Mouse (Mus musculus) spleen, postnatal 36 days (tissue): Measurements from ENCODE around the gene Nat8l.
"Not testable (repeated sequence)": the region's sequence is repeated elsewhere in the genome, so short reads cannot be mapped to it uniquely, and the experiment has no call there.

Experiments used
- DNase-seq, 2 experiments: peaks; one replicate each; pipeline ENCODE4 v3.0.0; 2022; ENCODE audit warnings: low spot score in 2 of 2, mixed read lengths in 1 of 2

The Nat8l gene

DNA sequence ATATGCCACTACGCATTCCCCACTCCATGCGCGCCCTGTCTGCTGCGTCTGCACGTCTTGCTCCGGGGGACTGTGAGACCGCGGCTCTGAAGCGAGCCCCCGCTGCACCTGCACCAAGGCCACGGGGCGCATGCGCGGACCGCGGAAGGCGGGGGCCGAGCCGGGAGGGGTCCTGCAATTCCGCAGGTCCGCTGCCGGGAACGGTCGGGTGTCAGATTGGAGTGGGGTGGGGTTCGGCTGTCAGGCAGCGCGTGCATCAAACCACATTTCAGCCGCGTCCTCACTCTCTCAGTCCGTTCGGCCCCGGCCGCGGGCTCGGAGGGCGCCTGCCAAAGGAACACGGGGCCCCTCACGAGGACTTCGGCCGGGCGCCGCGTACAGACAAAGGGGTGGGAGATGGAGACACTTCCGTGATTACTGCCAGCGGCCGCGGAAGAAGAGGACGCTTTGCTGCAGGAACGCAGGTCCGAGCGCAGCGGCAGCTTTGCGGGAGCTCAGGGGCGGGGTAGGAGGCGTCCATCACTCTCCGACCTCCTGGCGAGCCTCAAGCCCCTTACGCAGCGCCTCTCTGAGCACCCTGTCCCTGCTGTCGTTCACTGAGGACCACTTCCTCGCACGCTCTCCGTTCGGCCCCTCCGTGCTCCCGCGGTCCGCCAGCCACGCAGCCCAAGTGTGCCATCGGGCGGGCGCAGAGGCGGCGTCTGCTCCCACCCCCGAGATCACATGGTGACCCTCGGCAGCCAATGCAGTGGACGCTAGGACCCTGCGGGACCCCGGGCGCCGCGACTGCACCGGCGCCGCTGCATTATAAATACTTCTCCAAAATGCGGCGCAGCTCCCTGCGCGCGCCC, at the start of gene Nat8l:
Gene Nat8l, plus strand, starts transcription at position 142 of the 851 bp plus-strand sequence.
- DNase-seq, result peak; percentile 52 to 61

DNA sequence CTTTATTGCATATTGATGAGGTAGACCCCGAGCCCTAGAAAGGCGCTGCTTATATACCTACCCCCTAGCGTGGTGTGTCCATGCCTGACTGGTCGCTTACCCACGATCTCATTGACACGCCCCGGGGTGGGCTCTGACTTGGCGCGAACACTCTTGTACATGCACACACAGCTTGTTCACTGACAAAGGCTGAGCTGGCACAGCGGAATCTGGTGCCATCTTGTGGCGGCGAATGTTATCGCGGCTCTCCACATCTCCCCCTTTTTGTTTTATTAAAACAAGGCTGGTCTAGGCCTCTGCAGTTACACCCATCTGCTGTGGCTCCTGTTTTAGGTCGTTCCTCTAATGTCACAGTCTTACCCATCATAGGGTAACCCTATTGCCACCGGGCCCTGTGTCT, 48.7 kb upstream of the Nat8l start:
- not testable (repeated sequence) for DNase-seq

DNA sequence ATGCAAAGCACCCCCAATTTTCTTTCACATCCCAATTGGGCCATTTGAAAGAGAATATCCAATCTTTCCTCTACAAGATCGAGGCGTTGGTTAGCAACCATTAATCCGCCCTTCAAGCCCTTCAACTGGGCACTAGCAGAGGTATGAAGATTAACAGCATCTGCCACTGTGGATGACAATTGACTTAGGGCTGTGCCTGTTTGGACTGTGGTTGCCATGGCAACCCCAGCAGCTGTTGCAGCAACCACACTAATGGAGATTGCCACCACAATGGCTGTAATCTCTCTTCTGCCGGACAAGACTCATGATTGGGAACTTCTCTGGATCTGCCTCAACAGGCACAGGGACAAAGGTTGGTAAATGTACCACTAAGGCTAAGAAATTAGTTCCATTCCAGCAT, 47.5 kb upstream of the Nat8l start:
- no peak for DNase-seq

DNA sequence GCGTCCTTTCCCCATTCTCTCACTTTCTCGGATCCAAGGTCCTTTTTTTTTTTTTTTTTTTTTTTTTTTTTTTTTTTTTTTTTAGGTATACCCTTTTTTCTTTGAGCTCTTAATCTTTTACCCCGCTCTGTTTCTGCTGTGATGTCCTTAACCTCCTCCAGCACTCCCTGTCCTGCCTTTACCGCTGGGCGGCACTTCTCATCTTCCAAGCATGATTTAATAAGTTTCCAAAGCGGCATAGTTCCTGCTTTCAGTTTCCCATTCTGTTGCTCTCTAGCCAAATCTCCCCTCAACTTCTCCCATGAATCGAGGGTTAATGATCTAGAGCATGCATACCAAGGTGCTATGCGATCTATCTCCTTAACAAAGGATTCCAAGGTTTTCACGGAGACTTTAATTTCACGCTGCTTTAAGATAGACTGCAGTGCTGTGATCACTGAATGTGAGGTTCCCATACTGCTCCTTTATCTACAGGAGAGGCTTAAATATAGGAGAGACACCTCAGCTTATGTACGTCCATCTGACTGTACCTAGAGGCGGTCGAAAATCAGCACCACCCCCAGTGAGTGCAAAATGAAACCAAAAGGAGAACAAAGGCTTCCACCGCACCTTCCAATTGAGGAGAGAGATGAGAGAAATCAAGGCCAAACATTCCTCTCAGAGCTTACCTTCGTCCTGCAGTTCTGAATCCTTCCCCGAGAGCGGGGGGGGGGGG, 42.2 kb upstream of the Nat8l start:
- DNase-seq, result no peak

DNA sequence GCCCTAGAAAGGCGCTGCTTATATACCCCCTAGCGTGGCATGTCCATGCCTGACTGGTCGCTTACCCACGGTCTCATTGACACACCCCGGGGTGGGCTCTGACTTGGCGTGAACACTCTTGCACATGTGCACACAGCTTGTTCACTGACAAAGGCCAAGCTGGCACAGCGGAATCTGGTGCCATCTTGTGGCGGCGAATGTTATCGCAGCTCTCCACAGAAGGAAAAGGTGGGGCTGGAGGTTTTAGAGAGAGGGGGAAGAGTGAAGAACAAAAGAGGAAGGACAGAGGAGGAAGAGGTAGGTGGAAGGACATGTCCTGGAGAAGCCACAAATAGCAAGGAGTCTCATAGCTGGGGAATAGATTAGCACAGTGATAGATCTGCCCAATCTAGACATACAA, 41.4 kb upstream of the Nat8l start:
- peak; percentile 61 to 62 for DNase-seq

DNA sequence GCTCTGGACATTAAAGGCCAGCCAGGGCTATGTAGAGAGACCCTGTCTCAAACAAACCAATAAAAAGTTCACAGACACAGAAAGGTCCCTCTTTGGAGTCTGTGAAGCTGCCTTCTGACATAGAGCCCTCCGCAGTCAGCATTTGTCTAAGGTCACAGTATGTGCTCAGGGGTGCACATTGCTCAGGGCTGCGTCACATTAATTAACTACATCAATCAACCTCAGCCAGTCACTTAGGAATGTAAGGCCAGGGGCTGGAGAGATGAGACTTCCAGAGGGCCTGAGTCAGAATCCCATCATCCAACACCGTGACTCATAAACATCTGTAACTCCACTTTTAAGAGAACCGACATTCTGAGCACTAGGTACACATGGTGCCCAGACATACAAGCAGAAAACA, 39.9 kb upstream of the Nat8l start:
- no peak for DNase-seq

DNA sequence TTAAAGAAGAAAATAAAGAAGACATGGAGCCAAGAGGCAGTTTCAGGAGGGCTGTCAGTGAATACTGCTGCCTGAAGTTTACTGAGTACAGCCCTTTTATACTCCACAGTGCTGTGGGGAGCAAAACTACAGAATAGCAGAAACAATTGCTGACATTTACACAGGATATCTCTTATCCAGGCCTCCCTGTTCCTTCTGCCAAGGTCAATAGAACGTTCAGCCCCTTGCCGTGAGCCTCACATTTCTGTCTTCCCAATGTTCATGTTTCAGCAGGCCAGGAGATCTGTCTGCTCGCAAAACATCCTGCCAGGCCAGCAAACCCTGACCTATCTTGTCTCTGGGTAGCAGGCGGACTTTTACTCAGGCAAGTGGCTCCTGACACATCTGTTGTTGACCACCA, 36.4 kb upstream of the Nat8l start:
- no peak for DNase-seq

DNA sequence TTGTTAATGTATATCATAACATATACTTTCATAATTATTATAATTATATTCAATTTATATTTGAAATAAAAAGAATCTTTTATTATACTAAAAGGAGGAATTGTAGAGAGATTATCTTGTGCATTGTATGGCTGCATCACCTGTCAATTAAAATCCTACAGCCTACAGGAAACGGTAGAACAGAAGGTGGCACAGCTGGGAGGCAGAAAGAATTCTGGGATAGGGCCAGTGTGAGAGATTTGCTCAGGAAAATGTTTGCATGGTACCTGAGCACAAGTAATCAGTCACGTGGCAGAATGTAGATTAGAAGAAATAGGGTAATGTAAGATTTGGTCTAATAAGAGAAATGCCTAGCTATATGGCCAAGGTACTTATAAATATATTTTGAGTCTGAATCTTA, 21.0 kb upstream of the Nat8l start:
- no peak for DNase-seq

DNA sequence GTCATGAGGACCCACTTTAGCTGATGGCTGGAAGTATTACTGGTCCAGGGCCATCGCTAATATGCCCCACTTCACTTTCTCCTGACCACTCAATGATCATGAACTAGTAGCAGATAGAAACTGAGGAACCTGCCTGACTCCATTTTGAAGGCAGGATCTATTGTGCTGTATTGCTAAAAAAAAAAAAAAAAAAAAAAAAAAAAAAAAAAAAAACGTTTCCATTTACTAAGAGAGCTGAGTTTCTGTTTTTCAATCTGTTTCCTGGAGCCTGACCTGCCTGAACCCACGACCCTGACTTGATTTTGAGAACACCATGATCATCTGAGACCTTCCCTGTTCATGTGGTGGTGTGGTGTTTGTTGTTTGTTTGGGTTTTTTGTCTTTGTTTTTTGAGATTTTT, 19.5 kb upstream of the Nat8l start:
- no peak for DNase-seq

DNA sequence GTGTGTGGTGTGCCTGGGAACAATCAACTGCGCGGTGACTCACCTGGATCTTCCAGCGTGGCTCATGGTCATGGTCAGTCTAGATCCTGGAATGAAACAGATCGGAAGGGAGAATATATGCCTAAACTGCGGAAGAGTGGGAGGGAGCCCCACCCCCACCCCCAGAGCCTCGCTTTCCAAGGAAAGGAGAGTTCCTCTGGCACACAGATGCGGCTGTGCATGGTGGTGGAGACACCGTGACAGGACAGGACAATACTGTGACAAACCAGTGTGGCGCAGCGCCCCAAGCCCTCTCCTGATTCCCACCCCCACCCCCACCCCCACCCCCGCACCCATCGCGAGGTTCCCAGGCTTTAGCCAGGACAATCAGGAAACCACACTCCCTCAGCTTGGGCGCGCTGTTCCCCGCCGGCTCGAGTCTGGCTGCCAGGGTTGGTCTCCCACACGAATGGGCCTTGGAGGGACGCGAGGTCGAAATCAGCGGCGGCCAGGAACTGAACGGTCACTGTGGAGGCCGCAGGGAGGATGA, 13.0 kb upstream of the Nat8l start:
- no peak for DNase-seq

DNA sequence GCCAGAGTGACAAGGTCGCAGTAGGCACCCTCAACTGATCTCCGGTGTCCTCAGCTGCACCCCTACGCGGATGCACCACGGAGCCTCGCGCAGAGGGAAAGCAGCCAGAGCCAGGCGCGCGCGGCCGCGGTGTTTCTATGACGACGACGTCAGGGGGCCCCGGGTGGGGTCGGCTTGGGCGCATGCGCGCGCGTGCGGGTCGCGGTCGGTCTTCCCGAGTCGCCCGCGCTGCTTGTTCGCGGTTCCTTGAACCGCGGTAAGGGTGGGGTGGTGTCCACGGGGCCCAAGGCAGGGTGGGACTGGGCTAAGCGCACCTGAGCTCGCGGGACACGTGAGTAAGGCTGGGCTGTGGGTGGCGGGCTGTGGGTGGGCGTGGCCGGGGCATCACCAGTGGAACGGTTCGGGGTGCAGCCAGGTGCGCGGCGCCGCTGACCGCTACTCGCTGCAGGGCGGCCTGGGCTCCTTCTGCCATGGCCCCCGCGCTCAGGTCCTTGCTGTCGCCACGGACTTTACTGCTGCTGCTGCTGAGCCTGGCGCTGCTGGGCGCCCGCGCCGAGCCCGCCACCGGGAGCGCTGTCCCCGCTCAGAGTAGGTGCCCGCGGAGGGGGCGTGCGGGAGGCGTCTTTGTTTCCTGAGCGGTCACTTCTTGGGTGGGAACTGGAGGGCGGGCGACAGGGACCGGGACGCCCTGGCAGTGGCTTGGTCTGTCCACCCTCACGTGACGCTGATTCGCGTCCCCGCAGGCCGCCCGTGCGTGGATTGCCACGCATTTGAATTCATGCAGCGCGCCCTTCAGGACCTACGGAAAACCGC, 12.3 kb upstream of the Nat8l start, which contains the start of gene Gm1673:
Gene Gm1673, plus strand, starts transcription at position 125 of the 813 bp plus-strand sequence.
- DNase-seq, result peak; percentile 46 to 51

DNA sequence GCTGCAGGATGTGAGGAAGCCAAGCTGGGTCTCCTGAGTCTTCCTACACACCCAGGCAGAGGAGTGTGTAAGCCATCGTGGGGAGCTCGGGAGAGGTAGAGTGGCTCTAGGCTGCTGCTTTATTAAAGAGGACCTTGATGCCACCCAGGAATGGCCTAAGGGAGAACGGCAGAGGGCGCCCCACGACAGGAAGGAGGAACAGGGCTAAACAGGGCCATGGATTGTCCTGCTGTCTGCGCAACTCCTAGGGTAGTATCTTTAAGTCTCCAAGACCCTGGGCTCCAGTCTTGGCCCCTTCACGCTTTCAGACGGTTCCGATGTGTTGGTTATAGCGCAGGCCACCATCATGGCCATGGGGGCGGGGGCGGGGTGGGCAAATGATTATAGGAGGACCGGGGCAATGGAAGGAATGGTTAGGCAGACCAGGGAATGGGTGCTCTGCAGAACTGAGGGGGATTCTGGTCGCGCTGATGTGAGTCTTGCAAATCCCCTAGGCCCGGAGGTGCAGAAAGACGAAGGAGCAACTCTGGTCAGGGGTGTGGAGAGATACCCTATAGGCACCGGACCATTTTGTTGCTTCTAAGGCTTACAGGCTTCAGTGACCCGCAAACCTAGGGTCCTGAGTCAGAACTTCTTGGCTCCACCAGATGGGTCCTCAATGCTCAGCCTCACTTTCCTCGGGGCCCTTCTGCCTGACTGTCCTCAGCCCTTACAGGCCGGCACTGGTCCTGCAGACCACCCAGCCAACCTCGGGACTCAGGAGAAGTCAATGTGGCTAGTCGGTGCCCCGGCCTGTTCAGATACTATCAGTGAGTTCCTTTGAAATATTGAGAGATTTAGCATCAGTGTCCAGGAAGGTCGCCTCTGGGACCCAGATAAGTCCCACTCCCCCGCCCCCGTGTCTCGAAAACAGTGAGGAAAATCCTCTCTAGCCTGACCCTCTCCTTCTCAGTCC, 836 bp upstream of the Nat8l start:
- peak in 1 of 2 experiments; percentile 12 for DNase-seq

DNA sequence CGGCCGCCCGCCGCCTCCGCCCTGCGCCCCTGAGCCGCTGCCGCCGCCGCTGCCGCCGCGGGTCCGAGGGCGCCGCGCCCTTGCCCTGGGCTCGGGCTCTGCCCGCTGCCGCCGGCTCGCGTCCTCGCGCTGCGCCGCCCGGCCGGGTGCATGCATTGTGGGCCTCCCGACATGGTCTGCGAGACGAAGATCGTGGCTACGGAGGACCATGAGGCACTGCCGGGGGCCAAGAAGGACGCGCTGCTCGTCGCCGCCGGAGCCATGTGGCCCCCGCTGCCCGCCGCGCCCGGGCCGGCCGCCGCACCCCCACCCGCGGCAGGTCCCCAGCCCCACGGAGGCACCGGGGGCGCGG, 886 bp downstream of the Nat8l start:
- DNase-seq, result no peak

DNA sequence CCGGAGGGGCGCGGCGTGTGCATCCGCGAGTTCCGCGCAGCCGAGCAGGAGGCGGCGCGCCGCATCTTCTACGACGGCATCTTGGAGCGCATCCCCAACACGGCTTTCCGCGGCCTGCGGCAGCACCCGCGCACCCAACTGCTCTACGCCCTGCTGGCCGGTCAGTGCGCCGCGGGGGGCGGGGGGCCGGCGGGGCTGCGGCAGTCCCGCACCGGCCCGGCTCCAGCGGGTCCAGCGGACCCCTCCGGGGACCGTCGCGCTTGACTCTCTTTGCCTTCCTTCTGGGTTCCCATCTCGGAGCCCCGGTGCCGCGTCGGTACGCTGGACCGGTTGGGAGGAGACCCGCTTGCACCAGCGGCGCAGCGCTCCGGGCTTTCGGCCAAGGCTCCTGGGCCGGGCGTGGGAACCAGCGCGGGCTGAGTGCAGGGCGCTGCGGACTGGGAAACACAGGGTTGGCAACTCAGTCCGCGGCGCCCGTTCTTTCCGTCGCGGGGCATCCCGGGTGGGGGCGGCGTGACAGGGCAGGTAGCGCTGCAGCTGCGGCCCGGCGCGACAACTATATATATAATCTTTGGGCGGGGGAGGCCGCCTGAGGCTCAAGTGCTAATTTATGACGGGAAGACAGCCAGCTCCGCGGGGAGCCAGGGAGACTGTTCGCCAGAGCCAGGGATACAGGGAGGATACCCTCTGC, 1.4 kb downstream of the Nat8l start:
- no peak for DNase-seq

DNA sequence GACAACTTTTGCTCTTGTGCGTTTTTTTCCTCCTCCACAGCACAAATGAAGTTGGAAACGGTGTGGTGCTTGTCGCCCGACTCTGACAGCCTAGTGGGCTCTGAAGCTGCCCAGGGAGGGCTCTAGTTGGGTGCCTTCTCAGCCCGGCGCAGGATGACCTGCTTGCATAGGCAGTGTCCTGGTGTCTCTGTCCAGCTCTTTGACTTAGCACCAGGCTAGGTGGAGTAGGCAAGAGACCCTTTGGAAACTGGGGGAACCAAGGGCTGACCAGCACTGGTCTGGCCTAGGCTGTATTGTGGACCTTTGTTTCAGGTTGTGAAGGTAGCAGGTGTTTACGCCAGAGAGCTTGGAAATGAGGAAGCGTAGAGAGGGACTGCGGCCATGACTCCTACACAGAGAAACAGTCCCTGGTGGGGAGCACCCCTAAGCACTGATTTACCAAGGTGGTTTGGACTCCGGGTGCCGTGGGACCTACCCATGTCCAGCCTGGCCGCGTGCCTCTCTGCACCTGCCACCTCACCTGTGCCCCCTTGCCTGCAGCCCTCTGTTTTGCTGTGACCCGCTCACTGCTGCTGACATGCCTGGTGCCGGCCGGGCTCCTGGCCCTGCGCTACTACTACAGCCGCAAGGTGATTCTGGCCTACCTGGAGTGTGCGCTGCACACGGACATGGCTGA, 2.2 kb downstream of the Nat8l start:
- DNase-seq, result no peak

DNA sequence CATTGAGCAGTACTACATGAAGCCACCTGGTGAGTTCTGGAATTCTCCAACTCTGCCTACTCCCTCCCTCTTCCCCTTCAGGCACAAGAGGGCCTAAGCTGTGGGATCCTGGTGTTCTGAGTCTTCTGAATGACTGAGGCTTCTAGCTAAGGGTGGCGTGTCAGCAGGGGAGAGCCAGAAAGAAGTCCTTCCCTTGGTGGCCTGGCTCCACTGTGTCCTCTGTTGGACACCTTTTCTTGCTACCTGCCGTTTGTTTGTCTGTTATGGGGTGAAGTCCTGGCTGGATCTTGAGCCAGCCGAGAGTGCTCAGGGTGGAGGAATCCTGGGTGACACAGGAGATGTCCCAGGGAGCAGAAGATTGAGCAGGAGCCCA, 2.7 kb downstream of the Nat8l start:
- DNase-seq, result no peak

DNA sequence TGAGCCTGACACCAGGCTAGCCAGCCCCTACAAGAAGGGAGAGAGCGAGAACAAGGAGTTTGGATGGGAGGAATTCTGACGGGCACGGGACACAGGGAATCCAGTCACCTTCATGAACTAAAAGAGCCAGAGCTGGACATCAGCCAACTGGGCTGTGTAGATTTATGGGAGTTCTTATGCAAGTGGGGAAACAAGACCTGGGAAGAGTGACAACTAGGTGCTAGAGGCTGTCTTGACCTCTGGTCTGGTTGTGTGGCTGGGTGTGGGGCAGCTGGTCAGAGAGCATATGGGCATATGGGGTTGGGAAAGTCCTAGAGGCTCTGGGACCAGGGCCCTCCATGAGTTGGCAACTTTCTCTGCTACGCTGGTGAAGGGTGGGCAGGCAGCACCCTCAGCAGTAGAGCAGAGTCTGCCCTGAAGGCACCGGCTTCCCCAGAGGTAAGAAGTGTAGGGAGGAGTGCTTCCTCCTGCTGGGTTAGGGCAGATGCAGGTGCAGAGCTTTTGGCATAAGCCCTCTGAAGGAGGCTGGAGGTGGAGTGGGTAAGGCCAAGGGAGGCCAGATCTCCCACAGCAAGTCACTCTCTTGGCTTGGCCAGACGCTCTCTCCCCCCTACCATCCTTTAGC, 3.8 kb downstream of the Nat8l start:
- DNase-seq, result no peak

DNA sequence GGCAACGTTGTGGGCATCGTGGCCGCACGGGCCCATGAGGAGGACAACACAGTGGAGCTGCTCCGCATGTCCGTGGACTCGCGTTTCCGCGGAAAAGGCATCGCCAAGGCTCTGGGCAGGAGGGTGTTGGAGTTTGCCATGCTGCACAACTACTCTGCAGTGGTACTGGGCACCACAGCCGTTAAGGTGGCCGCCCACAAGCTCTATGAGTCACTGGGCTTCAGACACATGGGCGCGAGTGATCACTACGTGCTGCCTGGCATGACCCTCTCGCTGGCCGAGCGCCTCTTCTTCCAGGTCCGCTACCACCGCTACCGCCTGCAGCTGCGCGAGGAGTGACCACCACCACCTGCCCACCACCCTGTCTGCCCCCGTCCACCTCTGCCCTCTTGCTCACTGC, 5.0 kb downstream of the Nat8l start:
- no peak for DNase-seq

DNA sequence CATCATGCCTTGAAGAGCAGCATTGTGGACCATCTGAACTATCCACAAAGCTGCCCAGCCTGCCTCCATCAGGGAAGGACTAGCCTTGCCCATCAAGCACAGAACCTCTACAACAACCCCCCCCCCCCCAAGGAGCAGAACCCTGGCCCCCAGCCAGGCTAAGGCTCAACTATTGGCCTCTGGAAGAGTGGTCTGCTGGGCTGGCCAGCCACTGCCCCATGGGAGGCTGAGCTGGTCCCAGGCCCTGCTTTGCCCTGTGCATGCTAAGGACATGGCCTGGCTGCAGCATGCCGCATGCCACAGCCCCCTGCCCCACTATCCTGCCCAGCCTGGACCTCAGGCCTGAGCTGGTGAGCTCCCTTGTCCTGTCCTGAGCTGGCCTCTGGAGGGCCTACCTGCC, 5.6 kb downstream of the Nat8l start:
- DNase-seq, result no peak
